Mouse (Mus musculus) testis, adult 2 months (tissue): ENCODE results near the gene Gm10184.

Experiments
- CTCF ChIP-seq: fragments of 200-500 bp; IDR thresholded peaks from 2 replicates; pipeline ENCODE4 v1.5.1; 2012; ENCODE audit warnings: low read depth, mild to moderate bottlenecking, inconsistent platforms, low read length, moderate library complexity; ENCODE audit not compliant: control insufficient read depth, insufficient read depth, insufficient replicate concordance
- POLR2A ChIP-seq: fragments of 200-500 bp; IDR thresholded peaks from 2 replicates; pipeline ENCODE4 v1.6.1; 2012; ENCODE audit warnings: low read depth, mild to moderate bottlenecking, inconsistent platforms, low read length, moderate library complexity; ENCODE audit not compliant: control insufficient read depth

DNA sequence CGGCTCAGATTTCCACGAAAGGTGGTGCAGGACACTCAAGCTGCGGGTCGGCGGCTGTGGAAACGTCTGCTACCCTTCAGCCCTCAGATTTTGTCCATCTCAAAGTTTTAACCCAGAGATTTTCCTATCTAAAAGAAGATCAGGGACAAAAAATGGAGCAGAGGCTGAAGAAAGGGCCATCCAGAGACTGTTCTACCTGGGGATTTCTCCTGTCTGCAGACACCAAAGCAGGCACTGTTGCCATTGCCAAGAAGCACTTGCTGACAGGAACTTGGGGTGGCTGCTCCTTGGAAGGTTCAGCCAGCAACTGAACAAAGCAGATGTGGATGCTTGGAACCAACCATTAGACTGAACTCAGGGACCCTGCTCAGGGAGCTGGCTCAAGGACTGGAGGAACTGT is at the start of gene Gm10184:
- TF ChIP-seq CTCF (no peak), POLR2A (no peak)
